Mouse (Mus musculus): ENCODE results near the gene Cacfd1. TPM values are rescaled to one million over a fixed set of nuclear protein-coding genes. Genes with fewer than 3 reads are reported as not detected.

The Cacfd1 gene
- polyA plus RNA-seq (2015; fragmentation: Nextera tagmentation; extraction: Ambion mirVana) = 103 and 105 TPM in 2 replicates

DNA sequence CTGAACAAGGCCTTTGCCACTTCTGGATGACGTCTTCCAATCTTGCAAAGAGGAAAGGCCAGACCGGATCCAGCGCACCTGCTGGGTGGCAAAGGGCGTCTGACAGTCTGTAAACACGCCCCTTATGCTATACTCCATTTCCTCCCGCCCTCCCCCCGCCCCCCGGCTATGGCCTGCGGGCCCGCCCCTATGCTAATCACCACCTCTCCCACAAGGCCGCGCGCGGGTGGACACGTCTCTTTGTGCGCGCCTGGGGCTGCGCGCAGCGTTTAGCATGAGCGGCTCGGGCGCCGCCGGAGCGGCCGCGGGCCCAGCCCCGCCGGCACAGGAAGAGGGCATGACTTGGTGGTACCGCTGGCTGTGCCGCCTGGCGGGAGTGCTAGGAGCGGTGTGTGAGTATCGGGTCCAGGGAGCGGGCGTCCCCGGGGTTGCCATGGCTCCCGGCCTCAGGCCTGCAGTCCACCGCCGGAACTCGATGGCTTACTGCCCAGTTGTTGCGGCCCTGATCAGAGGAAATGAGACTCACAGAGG, at the start of gene Cacfd1:
Gene Cacfd1 (plus strand): TSS at position 213 of the 531 bp plus-strand sequence.
- peak within 1 kb of the TSS; percentile 99 for H3K9ac ChIP-seq

DNA sequence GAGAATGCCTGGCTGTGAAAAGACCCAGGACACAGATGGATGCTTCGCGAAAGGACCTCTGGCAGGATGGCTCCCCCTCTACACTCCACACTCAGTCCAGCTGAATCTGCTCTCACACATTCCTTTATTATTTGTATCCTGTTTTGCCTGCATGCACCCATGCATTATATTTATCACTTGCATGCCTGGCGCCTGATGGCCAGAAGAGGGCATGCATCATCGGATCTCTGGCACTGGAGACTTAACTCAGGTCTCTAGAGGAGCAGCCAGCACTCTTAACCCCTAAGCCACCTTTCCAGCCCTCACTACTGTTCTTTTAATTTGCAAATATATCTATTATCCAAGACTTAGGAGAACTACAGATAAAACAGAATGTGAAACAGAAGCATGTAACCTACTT, 49.0 kb upstream of the Cacfd1 start:
- H3K36me3 ChIP-seq = peaks cover 51% of the 10 kb centered on the region
- WGBS = 74% methylated on average over 4 of the region's 4 CpGs
- ATAC-seq (ENCODE audit: low FRiP score, low read depth) = no peak

More for the DNA sequence above, at the start of gene Cacfd1:
- peak; percentile 96 for ATAC-seq (ENCODE audit: low FRiP score, low read depth)
- WGBS = under 1% methylated on average over 43 of the region's 43 CpGs
- Histone ChIP-seq H3K27me3 (no peaks in the 10 kb centered on the region), H3K27ac (replicated peaks) (peak within 1 kb of the TSS; percentile 91), H3K4me3 (peak within 1 kb of the TSS; percentile 84), H3K36me3 (peaks cover 13% of the 10 kb centered on the region), H3K9me3 (no peaks in the 10 kb centered on the region), H3K4me1 (replicated peaks) (peaks cover 25% of the 10 kb centered on the region), H3K4me2 (peak within 1 kb of the TSS; percentile 78)

DNA sequence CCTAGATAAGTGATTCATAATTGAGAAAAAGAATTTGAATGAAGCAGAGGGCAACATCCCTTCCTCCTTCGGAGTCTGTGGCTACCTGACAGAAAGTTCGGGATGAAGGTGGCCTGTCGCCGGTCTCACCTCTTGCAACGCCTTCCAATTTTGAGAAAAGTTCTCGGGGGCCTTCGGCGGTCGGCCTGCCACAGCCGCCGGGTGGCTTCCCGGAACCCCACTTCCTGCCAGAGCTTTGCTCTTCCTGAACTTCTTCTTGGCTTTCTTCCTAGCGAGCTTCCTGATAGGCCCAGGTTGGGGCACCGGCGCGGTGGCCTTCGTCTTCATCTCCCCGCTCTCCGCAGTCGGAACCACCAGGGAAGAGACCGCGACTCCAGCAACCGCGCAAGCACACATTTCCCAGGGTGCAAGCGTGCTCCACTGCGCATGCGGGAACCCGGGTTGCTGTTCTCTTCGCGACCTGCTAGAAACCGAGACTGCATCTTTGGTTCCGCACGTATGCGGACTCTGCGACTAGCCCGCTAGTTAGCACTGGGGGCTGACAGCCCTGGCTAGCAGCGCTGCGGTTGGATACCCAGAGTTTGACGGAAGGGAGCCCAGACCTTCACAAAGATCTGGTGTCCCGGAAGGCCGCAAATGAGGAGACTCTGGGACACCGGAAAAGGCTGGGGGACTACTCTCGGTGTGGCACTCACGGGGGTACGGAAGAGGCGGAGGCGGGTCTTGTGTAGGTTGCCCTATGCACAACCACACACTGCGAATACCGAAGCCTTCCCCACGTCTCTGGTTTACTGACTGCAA, 45.6 kb upstream of the Cacfd1 start, which contains the start of gene Rexo4:
Gene Rexo4 (minus strand): TSS at position 464 of the 801 bp plus-strand sequence.
- Histone ChIP-seq H3K4me1 (replicated peaks) (peaks cover 38% of the 10 kb centered on the region), H3K4me2 (peak within 1 kb of the TSS; percentile 68), H3K27ac (replicated peaks) (peak within 1 kb of the TSS; percentile 97), H3K9ac (peak within 1 kb of the TSS; percentile 90), H3K36me3 (peaks cover 20% of the 10 kb centered on the region), H3K9me3 (no peaks in the 10 kb centered on the region), H3K4me3 (peak within 1 kb of the TSS; percentile 92), H3K27me3 (no peaks in the 10 kb centered on the region)
- ATAC-seq (ENCODE audit: low FRiP score, low read depth) = peak; percentile 98
- WGBS = under 1% methylated on average over 50 of the region's 50 CpGs

More for the DNA sequence above, 49.0 kb upstream of the Cacfd1 start:
- Histone ChIP-seq H3K27me3 (no peaks in the 10 kb centered on the region), H3K4me3 (no peak overlapping the region), H3K4me2 (no peak overlapping the region), H3K9me3 (no peaks in the 10 kb centered on the region), H3K9ac (no peak overlapping the region), H3K27ac (replicated peaks) (no peak overlapping the region), H3K4me1 (replicated peaks) (peaks cover 38% of the 10 kb centered on the region)

DNA sequence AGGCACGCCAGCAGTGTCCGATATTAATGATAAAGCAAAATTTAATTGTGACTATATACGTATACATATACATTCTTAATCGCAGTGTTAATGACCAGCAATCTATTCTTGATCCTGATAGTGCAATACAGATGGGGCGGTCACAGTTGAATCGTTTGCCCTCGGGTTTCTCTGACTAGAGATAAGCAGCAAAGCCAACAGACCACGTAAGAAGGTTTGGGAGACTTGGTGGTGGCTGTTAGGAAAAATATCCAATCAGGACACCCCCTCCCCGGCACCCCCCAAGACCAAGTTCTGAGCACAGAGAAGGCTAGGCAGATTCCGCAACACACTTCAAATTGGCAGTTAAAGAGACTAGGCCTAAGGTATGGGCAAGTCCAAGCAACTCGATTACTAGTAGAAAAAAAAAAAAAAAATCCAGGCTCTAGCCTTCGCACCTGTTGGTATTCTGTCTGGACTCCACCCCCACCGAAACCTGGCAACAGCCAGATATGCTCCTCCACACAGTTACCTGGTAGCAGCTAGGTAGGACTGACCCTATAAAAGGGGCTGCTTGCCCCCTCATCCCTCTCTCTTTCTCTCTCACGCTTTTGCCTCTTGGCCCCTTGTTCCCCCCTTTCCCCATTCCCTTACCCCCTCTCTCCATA, 44.9 kb upstream of the Cacfd1 start:
- Histone ChIP-seq H3K4me3 (peak overlapping the region; percentile 92), H3K36me3 (peaks cover 16% of the 10 kb centered on the region), H3K4me1 (replicated peaks) (peaks cover 38% of the 10 kb centered on the region), H3K9ac (peak overlapping the region; percentile 90), H3K27me3 (no peaks in the 10 kb centered on the region), H3K27ac (replicated peaks) (peak overlapping the region; percentile 97), H3K4me2 (peak overlapping the region; percentile 68), H3K9me3 (no peaks in the 10 kb centered on the region)
- ATAC-seq (ENCODE audit: low FRiP score, low read depth) = peak; percentile 43
- WGBS = 17% methylated on average over 14 of the region's 14 CpGs

DNA sequence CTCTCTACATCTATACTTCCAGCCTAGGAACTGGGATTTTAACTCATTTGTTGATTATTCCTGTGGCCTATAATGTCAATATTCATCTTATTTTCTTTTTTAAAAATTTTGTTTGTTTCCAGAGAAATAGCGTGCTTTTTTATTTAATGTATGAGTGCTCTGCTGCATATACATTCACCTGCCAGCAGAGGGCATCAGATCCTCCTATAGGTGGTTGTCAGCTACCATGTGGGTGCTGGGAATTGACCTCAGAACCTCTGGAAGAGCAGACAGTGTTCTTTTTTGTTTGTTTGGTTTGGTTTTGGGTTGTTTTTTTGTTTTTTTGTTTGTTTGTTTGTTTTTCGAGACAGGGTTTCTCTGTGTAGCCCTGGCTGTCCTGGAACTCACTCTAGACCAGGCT, 42.5 kb upstream of the Cacfd1 start:
- H3K4me3 ChIP-seq = no peak overlapping the region
- peaks cover 20% of the 10 kb centered on the region for H3K4me1 ChIP-seq (replicated peaks)
- H3K9ac ChIP-seq = no peak overlapping the region
- no peaks in the 10 kb centered on the region for H3K27me3 ChIP-seq
- WGBS = 76% methylated on average over 2 of the region's 2 CpGs
- no peak for ATAC-seq (ENCODE audit: low FRiP score, low read depth)
- no peak overlapping the region for H3K4me2 ChIP-seq
- no peaks in the 10 kb centered on the region for H3K9me3 ChIP-seq
- no peak overlapping the region for H3K27ac ChIP-seq (replicated peaks)
- H3K36me3 ChIP-seq = 0 out of 2 replicates have a peak, but pooled peaks cover 2% of the 10 kb centered on the region

DNA sequence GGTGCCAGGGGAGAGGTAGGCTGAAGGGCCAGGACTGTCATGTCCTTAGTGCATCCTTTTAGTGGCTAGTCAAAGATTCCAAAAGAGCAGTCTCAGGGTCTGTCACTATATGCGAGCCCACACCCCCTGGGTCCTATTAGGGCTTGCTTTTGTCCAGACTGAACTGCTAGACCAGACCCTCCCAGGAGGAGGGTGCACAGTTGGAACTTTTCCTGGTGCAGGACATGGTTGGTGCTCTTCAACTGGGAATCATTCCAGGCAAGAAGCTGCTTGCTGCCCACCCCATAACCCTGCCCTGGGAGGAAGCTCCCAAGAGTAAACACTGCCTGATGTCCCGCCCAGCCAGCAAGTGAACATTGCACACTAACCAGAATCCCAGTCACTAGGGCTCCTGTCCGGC, 36.6 kb upstream of the Cacfd1 start, which contains the start of gene Adamts13:
Gene Adamts13 (plus strand): TSS at position 301 of the 400 bp plus-strand sequence.
- 70% methylated on average over 3 of the region's 3 CpGs for WGBS
- Histone ChIP-seq H3K4me1 (replicated peaks) (no peaks in the 10 kb centered on the region), H3K36me3 (no peaks in the 10 kb centered on the region), H3K9me3 (no peaks in the 10 kb centered on the region), H3K27me3 (no peaks in the 10 kb centered on the region), H3K4me2 (no peak within 1 kb of the TSS), H3K27ac (replicated peaks) (no peak within 1 kb of the TSS), H3K4me3 (no peak within 1 kb of the TSS), H3K9ac (no peak within 1 kb of the TSS)
- ATAC-seq (ENCODE audit: low FRiP score, low read depth) = no peak

DNA sequence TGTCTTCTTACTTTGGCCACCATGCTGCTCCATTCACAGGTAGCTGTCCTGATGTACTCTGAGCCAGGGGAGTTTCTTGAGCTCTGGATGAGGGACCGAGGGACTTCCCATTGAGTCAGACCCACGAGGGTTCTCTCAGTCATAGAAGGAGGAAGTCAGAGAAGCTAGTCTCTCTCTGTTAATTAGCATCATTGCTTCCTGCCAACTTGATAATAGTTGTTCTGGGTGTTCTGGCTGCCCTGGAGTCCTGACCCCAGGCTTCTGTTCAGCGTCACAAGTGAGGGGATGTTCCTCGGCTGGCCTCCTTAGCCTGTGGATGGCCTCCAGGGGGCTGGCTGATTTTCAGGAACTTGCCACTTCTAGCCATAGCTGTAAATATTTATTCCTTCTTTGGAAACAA, 35.8 kb upstream of the Cacfd1 start:
- H3K9me3 ChIP-seq = no peaks in the 10 kb centered on the region
- H3K4me2 ChIP-seq = no peak overlapping the region
- H3K4me1 ChIP-seq (replicated peaks) = no peaks in the 10 kb centered on the region
- WGBS = 68% methylated on average over 4 of the region's 4 CpGs
- no peak for ATAC-seq (ENCODE audit: low FRiP score, low read depth)
- no peaks in the 10 kb centered on the region for H3K27me3 ChIP-seq
- no peaks in the 10 kb centered on the region for H3K36me3 ChIP-seq
- no peak overlapping the region for H3K27ac ChIP-seq (replicated peaks)
- H3K4me3 ChIP-seq = no peak overlapping the region
- no peak overlapping the region for H3K9ac ChIP-seq

DNA sequence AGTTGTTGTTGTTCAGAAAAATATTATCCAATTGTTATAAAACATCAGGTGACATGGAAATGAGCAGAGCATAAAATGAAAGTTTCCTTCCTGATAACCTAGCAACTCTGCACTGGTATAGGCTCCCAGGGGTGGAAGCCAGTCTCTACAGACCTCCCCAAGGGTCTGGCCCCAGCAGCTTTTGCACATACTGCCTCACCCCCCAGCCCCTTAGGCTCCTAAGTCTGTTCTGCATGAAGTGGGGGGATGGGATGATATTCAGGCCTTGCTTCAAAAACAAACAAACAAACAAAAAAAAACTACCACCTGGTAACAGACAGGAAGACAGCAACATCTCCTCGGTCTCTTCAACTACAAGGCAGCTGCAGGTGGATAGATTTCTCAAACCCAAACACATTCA, 29.4 kb upstream of the Cacfd1 start:
- H3K9ac ChIP-seq = no peak overlapping the region
- H3K9me3 ChIP-seq = no peaks in the 10 kb centered on the region
- WGBS = 80% methylated on average over 1 of the region's 1 CpGs
- H3K4me1 ChIP-seq (replicated peaks) = no peaks in the 10 kb centered on the region
- no peaks in the 10 kb centered on the region for H3K36me3 ChIP-seq
- H3K4me3 ChIP-seq = no peak overlapping the region
- no peaks in the 10 kb centered on the region for H3K27me3 ChIP-seq
- H3K27ac ChIP-seq (replicated peaks) = no peak overlapping the region
- no peak for ATAC-seq (ENCODE audit: low FRiP score, low read depth)
- H3K4me2 ChIP-seq = no peak overlapping the region

DNA sequence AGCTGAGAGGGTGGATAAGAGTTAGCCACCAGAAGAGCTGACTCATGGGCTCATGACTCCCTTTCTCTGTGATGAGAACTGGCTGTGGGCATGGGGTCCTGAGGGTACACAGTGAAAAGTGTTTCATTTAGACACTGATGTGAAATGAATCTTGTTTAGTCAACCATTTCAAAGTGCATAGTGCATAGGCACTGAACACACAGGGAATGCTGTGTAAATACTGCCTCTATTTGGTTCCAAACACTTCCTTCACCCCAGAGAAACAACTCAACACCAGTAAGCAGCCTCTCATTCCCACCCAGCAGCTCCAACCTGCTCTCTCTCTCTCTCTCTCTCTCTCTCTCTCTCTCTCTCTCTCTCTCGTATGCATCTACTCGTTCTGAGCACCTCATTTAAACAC, 25.5 kb upstream of the Cacfd1 start:
- H3K4me1 ChIP-seq (replicated peaks) = no peaks in the 10 kb centered on the region
- H3K27me3 ChIP-seq = no peaks in the 10 kb centered on the region
- H3K36me3 ChIP-seq = no peaks in the 10 kb centered on the region
- H3K27ac ChIP-seq (replicated peaks) = no peak overlapping the region
- H3K9me3 ChIP-seq = no peaks in the 10 kb centered on the region
- no peak overlapping the region for H3K9ac ChIP-seq
- no peak overlapping the region for H3K4me2 ChIP-seq
- no peak for ATAC-seq (ENCODE audit: low FRiP score, low read depth)
- H3K4me3 ChIP-seq = no peak overlapping the region
- 74% methylated on average over 2 of the region's 2 CpGs for WGBS

DNA sequence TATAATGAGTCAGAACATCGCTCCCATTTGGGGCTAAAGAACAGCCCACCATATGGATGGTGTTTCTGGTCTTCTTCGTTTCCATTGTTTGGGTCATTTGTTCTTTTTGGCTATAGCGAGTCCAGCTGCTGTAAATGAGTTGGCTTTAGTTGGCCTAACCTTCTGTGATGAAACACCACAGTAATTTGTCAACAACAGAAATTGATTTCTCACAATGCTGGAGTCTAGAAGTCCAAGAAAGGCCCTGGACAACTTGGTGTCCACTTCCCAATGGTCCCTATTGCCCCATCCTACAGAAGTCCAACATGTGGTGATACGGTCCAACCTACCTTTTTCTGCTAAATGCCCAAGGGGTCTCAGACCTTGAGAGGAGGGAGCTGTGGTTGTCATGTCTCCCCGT, 25.1 kb upstream of the Cacfd1 start:
- Histone ChIP-seq H3K4me2 (no peak overlapping the region), H3K4me1 (replicated peaks) (no peaks in the 10 kb centered on the region), H3K9ac (no peak overlapping the region), H3K9me3 (no peaks in the 10 kb centered on the region), H3K4me3 (no peak overlapping the region), H3K27me3 (no peaks in the 10 kb centered on the region), H3K27ac (replicated peaks) (no peak overlapping the region), H3K36me3 (no peaks in the 10 kb centered on the region)
- ATAC-seq (ENCODE audit: low FRiP score, low read depth) = no peak
- 88% methylated on average over 5 of the region's 5 CpGs for WGBS

DNA sequence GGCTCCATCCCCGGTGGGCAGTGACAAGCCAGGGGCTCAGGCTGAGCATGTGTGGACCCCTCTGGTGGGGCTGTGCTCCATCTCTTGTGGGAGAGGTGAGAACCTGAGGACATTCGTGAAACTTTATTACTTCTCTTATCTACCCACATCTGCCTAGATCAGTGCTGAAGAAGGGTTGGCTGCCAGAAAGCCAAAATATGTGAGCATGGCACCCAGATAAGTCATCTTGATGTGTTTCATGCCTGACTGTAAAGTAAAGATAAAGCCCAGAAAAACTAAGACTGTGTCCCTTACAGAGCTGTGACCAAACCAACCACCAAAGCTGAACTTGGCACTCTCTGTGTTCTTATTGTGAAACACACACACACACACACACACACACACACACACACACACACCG, 15.8 kb upstream of the Cacfd1 start:
- Histone ChIP-seq H3K27ac (replicated peaks) (no peak overlapping the region), H3K27me3 (no peaks in the 10 kb centered on the region), H3K4me3 (no peak overlapping the region), H3K9me3 (no peaks in the 10 kb centered on the region), H3K4me2 (no peak overlapping the region), H3K36me3 (no peaks in the 10 kb centered on the region), H3K4me1 (replicated peaks) (no peaks in the 10 kb centered on the region), H3K9ac (no peak overlapping the region)
- ATAC-seq (ENCODE audit: low FRiP score, low read depth) = no peak
- 83% methylated on average over 3 of the region's 3 CpGs for WGBS

DNA sequence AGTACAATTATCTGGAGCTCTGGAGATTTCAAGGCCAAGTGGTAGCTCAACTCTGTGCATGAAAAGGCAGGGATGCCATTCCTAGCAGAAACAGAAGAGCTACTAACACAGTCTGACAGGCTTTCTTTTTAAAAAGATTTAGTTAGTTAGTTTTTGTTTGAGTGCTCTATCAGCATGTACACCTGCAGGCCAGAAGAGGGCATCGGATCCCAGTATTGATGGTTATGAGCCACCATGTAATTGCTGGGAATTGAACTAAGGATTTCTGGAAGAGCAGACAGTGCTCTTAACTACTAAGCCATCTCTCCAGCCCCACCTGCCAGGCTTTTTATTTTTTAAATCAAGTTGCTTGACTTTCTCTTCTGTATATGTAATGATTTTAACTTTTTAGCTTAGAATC, 12.2 kb upstream of the Cacfd1 start:
- no peaks in the 10 kb centered on the region for H3K4me1 ChIP-seq (replicated peaks)
- H3K9ac ChIP-seq = no peak overlapping the region
- H3K27me3 ChIP-seq = no peaks in the 10 kb centered on the region
- H3K9me3 ChIP-seq = no peaks in the 10 kb centered on the region
- H3K27ac ChIP-seq (replicated peaks) = no peak overlapping the region
- no peak overlapping the region for H3K4me2 ChIP-seq
- WGBS = 81% methylated on average over 1 of the region's 1 CpGs
- ATAC-seq (ENCODE audit: low FRiP score, low read depth) = no peak
- H3K4me3 ChIP-seq = no peak overlapping the region
- no peaks in the 10 kb centered on the region for H3K36me3 ChIP-seq
